Mouse (Mus musculus): ENCODE measurements at regions not wholly inside any gene's neighbourhood (a gene's known extent, or its start where the extent isn't known, plus 50 kb on each side); places are given as distances from the start of the nearest gene placed in this dataset.

DNA sequence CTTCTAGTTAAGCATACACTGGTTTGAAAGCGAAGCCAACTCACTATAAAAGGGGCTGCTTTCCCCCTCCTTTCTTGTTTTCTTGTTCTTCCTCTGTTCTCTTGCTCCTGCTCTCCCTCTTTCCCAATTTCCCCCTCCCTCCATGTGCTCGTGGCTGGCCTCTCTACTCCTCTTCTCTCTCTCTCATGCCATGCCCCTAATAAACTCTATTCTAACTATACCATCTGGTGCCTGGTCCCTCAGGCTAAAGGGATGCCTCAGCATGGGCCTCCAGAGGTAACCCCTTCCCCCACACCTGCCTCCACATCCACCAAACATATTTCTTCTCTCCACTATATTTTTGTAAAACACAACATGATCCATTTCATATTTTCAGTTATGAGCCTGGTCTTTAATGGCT, 210.1 kb downstream of the Gja1 start:
- no peak for DNase-seq (ENCODE audit: low read depth, low spot score)

DNA sequence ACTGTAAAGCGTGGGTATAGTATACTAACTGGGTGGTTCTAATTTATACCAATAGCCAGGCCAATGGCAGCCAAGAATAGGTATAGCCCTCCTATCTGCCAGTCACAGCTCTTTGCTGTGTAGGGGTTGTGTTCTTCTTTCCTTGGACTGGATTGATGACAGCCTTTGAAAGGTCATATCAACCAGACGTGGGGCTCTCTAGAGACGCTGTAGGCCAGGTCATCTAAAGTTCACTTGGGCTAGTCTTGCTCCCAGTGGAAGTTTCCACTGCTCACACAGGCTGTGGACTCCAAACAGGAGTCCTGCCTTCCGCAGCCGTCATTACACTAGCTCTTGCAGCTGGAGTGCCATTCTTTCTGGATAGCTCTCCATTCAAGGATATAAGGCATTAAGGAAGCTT, 220.3 kb downstream of the Gja1 start:
- DNase-seq (ENCODE audit: low read depth, low spot score) = no peak

DNA sequence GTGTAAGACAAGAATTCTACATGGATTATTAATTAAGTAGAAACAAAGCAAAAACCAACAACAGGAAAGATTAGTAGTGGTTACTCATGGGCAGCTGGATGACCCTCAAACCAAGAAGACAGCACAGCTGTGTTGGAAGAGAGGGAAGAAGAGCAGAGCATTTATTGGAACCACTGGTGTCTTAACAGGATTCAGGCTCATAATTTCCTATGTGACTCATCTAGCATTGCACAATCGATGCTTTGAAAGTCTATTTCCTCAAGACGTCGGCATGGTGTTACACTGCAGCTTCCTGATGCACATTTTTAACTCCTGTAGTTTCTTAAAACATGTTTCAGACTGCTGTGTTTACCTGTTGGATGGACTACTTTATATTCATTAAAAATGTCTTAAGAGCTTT, 221.1 kb downstream of the Gja1 start:
- DNase-seq (ENCODE audit: low read depth, low spot score) = no peak

DNA sequence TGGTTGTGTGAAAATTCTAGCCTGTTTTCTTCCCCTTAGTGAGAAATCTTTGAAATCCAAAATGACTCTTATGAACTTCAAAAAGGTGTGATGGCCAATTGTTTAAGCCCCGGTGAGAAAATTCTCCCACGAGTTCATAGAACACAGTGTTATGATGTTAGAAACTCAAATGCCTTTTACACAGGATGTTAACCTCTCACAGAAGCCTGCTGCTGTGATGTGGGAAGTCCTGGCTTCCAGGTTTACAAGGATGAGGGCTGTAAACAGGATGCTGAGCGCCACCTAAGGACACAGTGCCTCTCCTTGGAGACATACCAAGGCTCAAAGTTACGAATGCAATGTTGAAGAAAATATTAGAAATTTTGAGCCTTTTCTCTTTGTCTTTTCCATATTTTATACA, 222.8 kb downstream of the Gja1 start:
- DNase-seq (ENCODE audit: low read depth, low spot score) = no peak

DNA sequence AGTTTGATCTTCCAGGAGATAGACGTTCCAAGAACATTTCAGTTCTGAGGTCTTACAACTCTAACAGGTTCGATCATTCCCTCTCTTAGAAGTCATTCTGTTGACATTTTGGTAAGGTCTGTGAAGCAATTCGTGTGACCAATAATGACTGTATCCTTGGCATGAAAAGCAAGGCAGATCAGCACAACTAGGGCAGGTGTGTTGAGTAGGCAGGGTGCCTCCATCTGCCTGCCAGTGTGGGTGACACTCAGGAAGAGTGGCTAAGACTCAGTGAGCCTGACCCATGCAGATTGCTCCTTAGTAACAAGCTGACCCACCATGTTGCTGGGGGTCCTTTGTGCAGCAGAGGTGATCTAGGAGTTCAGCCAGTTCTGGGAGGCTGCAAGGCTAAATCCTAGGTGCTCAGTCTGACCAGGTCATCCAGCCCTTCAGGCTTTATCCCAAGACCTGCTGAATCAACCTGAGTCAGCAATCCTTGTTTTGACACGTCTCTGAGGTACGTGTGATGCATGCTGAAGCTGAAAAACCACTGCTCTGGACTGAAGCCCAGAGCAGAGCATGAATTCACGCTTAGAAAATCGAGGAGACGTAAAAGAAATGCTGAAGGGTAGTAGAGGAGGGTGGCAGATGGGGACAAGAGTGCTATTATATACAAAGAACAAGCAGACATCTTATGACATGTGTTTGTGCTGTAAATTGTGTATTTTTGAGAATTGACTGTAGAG, 234.6 kb downstream of the Gja1 start:
- no peak for DNase-seq (ENCODE audit: low read depth, low spot score)

DNA sequence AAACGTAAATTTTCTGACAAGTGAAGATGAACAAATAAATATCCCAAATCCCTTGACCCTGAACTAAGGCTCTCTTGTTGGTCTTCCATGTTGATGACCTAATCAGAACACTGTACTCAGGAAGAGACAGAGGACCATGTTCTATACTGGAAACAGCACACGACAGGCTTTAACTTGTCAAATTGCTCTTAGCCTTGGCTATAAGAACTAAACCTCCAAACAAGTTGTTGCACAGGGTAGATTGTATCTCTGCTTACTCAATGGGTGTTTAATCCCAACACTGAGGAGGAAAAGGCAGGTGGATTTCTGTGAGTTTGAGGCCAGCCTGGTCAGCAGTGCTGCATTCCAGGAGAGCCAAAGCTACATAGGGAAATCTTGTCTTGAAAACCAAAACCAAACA, 265.5 kb downstream of the Gja1 start:
- no peak for DNase-seq (ENCODE audit: low read depth, low spot score)

DNA sequence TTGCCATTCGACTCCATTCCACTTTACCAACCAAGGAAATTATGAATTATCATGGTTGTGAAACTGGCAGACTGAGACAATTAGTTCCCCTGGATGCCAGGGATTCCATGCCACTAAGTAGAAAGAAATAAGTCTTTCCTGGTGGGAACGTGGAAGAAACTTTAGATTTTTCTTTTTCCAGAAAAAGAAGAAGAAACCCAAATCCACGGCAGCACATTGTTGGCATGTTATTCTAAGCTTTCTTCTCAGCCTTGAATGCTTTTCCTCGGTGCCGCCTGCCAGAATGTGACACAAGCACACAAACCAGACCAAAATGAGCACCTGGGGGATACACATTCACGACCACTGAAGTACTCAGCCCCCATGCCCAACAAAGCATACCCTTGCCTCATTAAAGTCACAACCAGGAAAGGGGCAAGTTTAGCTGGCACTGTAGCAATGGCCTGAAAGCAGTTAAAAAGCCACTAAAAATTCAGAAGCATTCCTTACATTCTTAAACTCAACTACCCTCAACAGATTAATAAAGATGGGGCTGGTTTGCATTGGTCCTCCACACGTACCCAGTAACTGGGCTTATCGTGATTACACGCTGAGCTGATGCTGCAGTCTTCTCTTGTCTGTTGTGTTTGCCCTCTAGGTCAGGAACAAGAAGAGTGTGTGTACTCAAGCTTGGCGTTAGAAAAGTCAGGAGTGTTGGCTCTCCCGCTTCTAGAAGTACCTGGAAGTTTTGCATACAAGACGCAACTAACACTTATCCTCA, 266.4 kb downstream of the Gja1 start:
- DNase-seq (ENCODE audit: low read depth, low spot score) = no peak

DNA sequence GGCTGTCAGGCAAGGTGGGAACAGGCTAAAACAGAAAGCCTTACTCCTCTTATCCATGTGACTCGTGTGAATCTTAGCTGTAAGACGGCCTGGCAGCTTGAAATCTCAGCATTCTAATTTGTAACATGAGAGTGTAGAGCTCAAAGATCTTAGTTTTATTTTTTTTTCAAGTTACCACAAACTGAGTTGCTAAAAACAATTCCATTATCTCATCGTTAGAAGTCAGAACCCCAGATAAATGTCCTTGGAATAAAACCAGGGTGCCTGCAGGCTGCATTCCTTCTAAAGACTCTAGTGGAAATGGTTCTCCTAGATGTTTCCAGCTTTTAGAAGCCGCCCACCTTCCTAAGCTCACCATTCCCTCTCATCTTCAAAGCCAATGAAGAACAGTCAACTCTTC, 283.4 kb downstream of the Gja1 start:
- no peak for DNase-seq (ENCODE audit: low read depth, low spot score)

DNA sequence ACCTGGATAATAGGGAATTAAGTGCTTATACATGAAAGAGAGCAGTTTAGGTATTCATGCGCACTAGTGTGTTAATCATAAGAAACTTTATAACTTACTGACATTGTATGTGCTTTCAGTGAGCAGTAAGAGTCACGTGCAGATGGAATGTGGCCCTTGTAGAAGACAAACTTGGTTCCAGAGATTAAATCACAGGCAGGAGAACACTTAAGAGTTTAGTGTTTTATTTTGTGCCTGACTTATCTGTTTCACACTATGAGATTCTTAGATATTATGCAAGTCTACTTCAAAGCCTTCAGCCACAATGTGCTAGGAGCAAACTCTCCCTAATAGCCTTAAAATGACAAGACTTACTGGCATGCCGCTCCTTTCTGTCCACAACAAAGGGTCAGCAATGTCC, 296.8 kb downstream of the Gja1 start:
- no peak for DNase-seq (ENCODE audit: low read depth, low spot score)

DNA sequence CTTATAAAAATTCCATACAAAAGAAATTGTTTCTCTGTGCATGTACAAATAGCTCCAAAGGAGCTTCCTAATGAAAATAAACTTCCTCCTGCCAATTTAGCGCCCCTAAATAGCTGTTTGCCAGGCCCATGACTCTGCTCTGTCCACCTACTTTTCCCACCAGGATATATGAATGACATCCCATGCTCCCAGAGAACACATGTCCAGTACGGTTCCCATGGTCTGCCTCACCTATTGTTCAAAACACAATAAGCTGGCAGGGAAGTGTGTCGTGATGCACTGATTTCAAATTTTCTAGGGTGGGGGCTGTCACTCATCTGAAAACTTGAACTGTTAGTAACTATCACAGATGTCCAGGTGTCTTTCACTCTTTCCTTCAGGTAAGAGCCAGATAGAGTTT, 305.8 kb downstream of the Gja1 start:
- no peak for DNase-seq (ENCODE audit: low read depth, low spot score)

DNA sequence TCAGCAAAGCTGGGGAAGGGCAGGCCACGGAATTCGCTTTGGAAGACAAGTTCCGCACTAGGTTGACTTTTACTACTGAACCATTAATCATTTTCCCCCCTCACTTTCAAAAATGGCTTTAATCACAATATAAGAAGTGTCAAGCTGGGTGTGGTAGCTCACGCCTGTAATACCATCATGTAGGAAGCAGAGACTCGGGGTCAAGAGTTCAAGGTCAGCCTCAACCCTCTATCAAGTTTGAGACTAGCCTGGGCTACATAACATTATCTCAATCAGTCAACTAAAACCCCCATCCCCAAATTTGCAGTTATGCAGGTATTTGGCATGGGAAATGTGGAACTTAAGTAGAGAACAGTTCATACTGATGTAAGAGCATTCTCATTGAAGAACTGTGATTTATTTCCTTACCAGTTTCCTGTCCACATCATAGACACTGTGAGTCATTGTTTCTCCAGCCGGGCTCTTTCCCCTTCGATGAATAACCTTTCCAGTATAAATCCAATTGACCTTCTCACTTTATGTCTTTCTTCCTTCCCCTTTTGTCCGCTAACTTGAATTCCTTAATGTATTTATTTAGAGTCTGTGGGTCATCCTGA, 308.6 kb downstream of the Gja1 start:
- DNase-seq (ENCODE audit: low read depth, low spot score) = no peak

DNA sequence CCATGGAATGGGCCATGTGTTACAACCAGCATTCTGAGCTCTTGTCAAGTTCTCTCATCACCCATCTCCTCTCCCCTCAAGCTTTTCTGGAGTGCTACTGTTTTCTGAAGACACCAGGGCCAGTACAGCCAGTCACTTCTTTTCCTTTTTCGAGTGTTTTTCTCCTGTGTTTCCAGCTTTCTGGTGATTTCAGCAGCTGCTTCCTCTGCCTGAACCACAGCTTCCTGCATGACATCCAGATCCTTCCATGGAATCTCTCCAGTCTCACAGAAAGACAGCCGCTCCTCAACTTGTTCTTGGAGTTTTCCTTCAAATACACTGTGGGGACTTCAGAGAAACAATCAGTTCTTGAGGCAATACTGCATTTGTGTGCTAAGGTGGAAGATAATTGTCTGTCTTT, 314.3 kb downstream of the Gja1 start:
- DNase-seq (ENCODE audit: low read depth, low spot score) = no peak

DNA sequence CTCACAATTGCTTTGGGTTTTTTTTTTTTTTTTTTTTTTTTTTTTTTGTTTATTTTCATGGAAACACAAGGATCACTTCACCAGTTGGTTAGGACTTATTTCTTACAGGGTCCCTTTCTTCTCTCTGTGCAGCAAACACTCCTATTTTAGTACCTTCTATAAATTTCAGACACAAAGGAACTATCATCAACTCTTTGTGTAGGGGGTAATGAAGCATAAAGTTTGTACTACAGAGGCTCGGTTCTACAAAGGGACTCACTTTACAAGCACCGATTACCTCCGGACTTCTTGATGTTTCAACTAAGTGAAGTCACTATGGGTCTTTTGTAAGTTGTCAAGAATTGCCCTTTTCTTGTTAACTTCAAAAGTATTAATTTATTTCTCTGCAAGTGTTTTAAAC, 318.0 kb downstream of the Gja1 start:
- DNase-seq (ENCODE audit: low read depth, low spot score) = no peak

DNA sequence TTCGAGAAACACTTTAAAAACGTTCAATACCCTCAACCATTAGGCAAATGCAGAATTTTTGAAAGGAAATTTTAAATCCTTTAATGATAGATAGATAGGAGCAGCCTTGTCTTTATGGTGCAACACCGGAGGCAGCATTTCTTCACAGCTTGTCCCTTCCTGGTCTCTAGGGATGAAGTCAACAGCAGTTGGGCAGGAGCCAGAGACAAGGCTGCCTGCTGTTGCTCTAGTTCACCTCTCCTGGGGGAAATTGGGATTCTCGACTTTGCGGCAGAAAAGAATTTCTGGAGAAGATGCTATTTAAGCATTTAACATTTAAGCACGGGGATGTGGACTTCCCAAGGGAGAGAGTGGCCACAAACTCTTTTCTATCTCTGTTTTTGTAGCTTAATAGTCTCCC, 323.0 kb downstream of the Gja1 start:
- no peak for DNase-seq (ENCODE audit: low read depth, low spot score)

DNA sequence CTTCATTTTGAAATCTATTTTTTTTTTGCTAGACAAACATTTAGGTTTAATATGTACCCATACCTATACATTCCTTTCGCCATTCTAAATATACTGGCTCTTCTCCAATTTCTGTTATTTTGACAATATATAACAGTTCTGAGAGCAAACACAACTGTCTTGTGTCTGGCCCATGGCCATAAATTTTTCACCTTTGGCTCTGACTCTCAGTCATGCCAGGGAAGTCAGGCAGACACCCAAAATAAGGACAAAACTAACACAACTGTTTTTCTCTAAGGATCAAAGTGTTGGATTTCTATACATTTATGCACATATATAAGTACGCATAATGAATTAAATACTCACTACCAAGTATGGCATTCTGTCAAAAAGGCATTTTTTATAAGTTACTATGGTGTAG, 331.3 kb downstream of the Gja1 start:
- no peak for DNase-seq (ENCODE audit: low read depth, low spot score)

DNA sequence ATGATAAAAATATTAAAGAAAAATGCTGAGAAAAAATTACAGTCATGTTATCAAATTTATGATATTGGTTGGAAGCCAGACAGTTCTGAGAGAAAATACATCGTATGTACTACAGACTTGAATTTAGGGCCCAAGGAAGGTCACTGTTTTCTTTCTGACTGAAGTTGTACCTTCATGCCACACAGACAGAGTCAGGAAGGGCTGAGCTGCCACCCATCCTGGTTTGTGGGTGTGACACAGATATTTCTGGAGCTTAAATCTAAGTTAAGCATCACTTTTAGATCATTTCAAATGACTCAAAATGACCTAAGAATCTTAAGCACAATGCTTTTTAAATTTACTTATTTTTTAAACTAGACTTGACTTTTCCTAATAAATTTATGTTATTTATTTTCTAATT, 331.8 kb downstream of the Gja1 start:
- DNase-seq (ENCODE audit: low read depth, low spot score) = no peak

DNA sequence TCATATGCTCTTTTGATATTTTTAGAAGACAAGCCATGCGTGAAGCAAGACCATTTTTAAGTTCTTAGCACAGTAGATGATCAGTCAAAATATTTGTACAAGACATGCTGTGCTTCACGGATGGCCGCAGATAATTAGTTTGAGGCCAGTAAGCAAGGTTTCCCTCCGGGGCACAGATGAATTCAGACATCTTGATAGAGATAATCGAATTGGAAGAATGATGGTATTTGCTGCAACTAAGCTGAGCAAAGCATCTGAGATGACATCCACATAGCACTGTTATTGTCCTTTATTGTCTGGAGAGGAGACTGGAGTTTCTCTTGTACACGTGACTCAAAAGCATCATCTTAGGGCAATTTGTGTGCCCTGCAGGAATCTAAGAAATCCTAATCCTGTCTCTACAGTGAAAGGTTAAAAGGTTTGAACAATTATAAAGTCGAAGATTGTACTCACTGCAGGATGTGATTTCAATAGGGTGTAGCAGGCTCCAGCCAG, 335.5 kb downstream of the Gja1 start:
- peak; percentile 3 for DNase-seq (ENCODE audit: low read depth, low spot score)

DNA sequence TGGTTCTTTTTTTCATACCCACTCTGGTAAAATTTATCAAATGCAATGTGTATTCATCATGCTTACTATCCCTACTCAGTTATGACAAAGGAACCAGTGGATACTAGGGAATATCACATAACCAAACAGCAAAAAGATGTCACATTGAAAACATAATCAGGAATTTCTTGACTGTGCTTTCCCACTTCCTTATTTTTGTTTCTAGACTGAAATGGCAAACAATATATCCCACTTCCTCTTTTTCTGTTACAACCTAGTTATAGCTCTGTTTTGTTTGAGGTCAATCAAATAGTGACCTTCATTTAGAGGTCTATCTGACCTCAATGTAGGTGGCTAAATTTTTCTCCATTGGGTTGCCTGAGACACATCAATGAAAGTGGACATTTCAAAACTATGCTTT, 359.9 kb downstream of the Gja1 start:
- no peak for DNase-seq (ENCODE audit: low read depth, low spot score)

DNA sequence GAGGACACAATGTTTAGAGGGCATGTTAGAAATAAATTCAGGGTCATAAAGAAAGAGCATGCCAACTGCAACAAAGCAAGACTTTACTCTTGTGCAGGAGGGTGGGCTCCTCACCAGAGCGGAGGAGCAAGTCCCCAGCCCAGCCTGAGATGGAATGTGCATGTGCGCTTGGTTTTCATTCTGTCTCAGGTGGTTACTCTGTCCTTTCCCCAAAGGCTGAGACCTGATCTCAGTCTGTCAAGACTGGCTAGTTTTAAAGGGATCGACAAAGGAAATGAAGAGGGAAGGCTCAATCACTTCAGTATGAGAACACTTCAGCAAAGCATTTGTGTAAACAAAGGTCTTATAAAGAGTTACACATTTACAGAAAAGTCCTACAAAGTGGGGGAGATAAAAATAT, 362.5 kb downstream of the Gja1 start:
- no peak for DNase-seq (ENCODE audit: low read depth, low spot score)

DNA sequence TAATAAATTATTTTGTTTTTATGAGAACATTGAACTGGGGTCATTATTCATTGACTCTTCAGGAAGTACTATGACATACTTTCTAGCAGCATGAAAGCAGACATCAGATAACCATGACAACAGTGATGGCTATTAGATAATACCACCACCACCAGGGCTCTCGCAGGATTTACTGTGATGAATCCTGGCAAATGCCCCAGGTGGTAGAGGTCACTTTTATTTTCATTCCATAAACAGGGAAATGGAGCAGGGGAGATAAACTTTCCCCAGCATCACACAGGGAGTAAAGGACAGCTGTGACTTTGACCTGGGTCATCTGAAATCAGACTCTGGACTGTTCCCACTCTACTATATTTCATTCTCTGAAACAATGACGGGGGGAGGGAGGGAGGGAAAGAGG, 375.0 kb downstream of the Gja1 start:
- no peak for DNase-seq (ENCODE audit: low read depth, low spot score)

DNA sequence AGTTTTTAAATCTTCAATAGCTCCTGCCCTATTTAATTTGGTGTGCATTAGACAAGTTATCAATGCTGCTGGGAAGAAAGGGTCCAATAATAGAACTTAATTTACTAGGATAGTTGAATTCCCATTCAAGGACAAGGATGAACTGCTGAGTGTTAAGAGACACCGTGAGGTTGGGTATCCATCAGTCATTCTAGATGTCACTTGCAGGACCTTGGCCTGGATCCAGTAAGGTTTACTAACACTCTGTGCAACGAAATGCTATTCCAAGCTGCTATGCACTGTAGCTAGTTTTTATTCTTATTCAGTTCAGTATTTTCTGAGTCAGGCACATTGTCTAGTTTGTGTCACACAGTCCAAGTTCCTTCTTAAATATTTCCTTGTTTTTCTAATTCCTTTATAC, 376.4 kb downstream of the Gja1 start:
- no peak for DNase-seq (ENCODE audit: low read depth, low spot score)

DNA sequence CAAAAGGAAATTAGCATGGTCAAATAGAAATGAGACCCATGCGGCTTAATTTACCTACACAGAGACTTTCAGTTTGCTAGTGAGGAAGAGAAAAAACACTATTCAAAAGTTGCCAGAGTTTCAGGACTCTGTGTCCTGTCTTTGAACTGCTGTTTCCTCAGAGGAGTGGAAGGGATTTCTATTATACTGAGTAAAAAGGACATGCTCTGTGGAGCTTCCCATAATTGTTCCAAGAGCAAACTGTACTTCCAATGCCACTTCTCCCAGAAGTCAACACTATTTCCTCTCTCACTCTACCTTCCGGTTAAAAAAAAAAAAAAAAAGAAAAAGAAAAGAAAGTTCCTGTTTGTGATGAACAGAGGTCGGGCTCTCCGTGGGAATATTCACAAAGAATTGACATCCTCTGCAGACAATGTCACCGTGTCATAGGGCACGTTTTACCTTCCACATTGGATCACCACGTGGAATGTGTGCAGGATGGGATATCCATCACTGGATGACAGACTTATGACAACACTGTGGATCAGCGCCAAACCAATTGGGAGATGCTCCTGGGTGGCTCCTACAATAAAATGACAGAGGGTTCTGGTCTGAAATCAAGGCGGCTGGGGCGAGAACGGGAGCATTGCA, 377.5 kb downstream of the Gja1 start:
- no peak for DNase-seq (ENCODE audit: low read depth, low spot score)

DNA sequence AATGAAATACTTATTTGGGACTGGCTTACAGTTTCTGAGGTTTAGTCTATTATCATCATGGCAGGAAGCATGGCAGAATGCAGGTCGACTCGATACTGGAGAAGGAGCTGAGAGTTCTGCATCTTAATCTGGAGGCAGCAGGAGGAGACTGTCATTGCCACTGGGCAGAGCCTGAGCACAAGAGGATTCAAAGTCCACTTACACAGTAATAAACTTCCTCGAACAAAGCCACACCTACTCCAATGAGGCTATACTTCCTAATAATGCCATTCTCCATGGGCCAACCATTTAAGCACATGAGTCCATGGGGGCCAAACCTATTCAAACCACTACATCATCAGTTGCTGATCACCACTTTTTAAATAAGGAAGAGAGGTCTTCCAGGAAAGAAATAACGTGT, 393.5 kb downstream of the Gja1 start:
- DNase-seq (ENCODE audit: low read depth, low spot score) = no peak

Measured in retina, adult 2 months (tissue).